Mouse (Mus musculus): ENCODE measurements around the gene Cpm.
"Not testable (repeated sequence)": the region's sequence is repeated elsewhere in the genome, so short reads cannot be mapped to it uniquely, and the experiment has no call there.

Cpm gene

DNA sequence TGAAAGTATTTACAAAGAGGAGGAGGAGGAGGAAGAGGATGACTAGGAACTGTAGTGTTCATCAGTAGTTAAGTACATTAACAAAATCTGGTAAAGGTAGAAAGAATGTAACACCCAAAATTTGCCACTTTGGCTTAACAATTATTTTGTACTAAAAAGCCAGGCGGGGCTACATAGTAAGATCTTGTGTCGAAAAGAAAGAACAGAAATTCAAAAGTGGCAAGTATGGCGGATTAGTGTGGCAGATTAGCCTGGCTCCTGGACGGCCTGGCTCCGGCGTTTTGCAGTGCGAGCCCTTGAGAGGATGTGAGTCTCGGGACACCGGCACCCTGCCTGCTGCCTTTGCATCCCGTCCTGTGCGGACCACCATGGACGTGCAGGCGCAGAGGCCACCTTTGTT lies 35.4 kb upstream of the Cpm start:
- DNase-seq, result no peak

DNA sequence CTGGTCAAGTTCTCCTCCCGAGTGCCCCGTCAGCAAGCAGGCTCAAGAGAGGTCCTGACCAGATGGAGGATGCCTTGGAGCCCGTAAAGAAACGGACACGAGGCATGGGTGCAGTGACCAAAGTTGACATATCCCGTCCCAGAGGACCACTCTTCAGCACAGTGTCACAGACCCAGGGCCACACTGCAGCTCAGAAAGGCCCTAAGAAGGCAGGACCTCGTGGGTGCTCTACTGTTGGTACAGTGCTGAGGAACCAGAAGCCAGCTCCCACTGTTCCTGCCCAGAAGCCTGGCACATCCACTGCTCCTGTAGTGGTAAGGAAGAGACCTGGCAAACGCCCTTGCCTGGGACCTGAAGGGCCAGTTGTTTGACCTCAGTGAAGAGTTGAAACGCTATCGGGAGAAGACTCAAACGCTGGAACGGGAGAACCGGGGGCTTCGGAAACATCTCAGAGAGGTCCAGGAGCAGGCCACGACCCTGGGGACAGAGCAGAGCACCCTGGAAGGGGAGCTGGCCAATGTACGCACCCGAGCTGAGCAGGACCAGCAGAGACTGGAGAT lies 34.9 kb upstream of the Cpm start:
- no peak for DNase-seq

DNA sequence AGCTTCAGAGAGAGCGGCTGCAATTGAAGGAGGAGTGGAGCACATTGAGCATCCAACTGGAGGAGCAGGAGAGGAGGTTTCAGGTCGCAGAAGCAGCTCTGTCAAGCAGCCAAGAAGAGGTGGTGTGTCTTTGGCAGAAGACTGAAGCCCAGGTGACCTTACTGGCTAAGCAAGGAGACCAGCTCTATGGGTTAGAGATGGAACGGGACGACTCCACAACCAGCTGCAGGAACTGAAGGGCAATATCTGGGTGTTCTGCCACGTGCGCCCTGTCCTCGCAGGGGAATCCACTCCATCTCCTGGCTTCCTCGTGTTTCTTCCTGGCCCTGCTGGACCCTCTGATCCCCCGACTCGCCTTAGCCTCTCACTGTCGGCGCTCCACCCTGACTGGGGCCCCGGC lies 34.4 kb upstream of the Cpm start:
- no peak for DNase-seq

DNA sequence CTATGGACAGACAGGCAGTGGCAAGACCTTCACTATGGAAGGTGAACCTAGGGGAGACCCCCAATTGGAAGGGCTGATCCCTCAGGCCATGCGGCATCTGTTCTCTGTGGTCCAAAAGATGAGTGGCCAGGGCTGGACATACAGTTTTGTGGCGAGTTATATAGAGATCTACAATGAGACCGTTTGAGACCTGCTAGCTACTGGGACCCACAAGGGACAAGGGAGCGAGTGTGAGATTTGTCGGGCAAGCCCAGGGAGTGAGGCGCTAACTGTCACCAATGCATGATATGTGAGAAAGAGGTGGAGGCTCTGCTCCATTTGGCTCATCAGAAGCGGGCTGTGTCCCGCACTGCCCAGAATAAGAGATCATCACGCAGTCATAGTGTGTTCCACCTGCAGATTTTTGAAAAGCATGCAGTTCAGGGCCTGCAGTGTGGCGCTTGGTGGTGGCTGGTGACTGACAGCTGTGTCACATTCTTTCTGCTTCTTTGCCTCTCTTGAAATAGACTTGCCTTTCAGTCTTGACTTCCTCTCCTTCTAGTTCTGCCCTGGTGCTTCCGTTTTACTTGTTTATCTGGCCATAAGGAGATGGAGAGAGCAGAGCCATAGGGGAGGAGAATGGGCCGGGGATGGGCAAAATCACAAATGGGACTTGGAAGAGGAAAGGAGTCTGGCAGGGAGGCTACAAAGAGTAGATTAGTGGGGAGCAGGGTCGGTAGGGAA lies 33.7 kb upstream of the Cpm start:
- DNase-seq, result peak; percentile 73 to 77

DNA sequence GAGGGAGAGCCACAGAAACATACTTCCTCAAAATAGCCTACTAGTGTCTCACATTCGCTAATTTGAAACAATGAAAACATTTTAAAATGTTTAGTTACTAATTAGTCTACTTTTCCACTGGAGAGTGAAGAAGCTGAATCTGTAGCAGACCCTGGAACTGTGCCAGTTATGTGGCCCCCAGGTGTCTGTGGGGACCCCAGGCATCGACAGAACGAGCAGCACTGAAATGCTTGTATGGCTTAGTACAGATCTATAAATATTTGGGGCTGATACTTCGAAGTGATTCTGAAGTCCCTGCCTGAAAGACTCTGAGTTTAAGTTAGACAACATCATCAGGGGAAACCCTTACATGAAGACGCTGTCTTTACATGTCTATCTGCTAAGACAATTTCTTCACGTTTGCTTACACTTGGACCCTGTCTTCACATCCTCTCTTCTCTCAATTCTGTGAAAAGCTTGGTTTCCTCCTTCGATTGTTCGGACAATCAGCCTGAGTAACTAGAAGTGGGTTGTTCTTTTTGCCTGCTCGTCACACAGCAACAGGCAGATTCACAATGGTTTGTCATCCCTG lies 33.0 kb upstream of the Cpm start:
- DNase-seq, result no peak

DNA sequence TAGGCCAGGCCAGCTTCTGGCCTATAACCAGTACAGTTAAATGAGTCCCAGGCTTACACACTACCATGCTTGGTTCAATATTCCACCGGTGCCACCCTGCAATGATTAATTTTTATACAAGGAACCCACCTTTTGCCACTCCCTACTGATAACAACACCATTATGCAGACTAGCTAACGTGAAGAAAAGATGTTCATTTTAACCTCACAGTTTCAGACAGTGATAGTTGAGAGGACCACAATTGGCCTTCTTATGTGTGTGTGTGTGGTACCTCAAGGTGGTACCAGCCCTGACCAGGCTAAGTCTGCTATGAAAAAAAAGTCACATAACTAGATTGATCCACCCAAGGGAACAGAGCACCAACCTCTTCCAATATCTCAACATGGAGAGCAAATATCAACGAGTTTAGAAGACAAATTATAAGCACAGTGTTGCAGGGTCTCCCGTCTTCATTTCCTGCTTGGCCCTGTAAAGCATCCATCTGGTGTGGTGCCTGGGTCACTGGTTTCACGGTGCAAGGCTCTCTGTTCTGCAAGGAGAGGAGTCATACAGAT lies 32.5 kb upstream of the Cpm start:
- DNase-seq, result no peak

DNA sequence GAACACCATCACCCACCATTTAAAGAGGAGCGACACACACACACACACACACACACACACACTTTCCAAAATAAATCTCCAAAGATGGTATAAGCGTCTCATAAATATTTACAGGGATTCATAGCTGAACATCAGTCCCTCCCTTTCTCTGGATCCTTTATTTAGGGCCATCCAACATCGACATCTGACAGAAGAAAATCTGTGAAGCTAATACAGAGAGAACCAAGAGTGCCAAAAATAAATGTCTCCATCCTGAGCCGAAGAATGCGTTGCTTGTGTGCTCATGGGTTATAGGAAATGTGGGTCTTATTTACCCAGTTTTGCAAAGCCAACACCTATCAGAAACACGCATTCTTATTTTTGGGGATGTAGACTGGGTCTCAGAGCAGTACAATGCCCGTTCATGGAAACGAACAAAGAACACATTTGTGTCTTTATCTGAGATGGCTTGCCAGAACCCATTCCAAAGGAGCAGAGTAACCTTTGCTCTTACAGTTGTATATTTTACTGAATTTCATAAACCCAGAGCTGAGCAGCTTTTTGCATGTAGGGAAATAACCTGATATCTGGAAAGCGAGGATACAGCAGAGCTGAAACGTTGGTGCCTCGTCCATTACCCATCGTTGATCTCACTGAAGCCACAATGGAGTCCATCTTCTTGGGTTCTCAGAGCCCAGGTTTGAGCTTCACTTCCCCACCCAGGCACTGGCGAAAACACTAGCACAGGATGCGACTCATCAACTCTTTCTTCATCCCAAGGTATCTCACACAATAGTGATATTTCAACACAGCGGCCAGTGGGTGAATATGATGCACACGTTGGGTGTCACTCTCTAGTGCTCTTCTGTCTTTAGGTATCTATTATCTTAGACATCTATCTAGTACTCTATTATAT lies 31.7 kb upstream of the Cpm start:
- not testable (repeated sequence) for DNase-seq

DNA sequence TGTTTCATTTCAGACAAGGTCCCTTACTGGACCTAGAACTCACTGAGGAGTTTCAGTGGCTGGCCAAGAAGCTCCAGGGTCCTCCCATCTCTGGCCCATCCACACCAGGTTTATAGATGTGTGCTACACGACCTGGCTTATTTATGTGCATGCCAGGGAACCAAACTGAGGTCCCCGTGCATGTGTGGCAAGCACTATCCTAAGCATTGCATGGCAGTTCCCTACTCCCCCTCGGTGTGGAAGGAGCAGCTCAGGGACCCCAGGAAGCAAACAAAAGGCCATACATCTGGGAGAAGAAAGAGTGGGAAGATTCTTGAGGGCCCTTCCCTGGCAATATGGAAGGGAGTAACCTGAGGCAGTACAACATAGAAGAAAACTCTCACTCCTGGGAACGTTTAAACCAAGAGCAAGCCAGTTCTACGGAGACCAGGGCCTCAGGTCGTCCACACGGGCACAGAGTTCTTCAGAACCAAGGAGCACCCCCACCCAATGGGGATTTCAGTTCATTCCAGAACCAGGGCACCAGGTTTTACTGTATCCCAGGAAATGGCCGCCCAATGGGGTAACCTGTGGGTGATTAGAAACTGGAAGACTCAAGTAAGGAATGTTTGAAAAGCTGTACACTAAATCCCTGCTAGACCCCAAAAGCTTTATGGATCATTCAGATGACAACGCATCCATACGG lies 30.9 kb upstream of the Cpm start:
- DNase-seq, result no peak

DNA sequence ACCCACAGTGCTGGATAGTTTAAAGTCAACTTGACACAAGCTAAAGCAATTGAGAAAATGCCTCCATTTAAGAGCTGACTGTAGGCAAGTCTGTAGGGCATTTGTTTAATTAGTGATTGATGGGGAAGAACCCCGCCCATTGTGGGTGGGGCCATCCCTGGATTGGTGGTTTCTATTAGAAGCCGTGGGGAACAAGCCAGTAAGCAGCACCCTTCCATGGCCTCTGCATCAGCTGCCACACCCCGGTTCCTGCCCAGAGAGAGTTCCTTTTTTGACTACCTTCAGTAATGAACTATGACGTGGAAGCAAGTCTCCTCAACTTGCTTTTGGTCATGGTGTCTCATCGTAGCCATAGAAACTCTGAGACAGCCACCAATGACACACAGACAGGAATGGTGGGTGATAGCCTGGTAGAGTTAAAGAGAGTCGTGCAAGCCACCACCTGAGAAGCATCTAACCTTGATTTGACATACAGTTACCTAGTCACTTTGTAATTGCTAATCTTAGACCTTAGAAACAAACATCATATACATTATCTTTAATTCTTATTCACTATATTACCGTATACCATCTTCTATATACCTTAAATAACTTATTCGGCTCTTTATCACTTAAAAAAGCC lies 30.2 kb upstream of the Cpm start:
- peak; percentile 88 to 90 for DNase-seq

DNA sequence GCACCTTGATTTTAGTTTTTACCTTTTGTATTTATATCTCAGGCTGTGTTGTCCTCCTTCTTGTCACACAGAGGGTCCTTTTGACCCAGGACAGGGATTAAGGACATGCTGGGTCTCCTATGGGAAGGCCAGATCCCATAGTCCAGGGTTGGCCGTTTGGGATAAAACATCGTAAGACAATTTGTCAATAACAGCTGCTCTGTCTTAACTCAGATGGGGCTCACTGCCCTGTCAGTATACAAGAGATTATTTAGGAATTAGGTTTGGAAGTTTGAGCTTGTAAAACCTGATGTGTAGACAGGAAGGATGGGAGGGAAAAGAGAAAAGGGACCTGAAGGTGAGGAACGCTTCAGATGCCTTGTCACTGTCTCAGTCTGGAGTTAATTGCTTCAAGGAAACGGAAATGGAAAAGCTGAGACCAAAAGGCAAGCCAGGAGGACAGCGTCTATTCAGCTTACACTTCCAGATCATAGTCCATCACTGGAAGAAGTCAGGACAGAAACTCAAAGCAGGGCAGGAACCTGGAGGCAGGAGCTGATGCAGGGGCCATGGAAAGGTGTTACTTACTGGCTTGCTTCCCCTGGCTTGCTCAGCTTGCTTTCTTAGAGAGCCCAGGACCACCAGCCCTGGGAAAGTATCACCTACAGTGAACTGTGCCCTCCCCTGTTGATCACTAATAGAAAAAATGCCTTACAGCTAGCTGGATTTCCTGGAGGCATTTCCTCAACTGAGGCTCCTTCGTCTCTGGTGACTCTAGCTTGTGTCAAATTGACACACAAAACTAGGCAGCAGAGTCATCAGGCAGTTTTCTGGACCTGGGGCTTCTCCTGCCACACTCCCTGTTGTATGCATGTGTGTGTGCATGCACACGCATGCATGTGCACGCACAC lies 27.9 kb upstream of the Cpm start:
- DNase-seq, result no peak

DNA sequence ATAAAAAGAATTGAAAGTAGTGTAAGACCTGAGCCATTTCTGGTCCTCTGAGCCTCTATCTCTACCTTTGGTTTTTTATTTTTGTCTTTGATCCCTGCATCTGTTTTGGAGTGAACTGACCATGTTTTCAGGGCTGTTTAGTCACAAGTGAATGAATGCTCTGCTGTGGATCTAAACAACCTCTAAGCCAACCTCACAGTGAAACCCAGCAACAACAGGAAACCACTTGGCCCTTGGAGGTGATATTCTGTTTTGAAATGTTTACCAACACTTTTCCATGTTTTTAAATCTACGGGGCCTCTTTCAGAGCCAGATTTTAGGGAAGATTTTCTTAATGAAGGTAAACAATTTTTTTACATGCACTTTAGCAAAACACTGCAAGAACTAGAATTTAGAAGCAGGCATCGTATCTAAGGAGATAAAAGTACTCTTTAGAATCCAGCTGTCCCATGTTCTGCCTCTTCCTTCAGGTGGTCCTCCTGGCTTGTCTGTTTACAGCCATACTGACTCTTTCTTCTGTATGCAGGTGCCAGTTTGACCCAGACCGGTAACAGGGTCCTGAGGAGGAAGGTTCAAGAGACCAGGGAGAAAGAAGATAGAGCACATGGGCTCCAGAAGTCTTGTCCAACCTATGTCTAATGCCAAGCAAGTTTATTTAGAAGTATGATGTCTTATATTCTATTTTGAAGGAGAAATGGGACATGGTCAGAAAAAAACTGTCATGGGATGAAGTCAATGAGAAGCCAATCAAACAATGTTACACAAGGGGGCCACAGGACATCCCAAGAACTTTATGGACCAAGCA lies 26.8 kb upstream of the Cpm start:
- no peak for DNase-seq

DNA sequence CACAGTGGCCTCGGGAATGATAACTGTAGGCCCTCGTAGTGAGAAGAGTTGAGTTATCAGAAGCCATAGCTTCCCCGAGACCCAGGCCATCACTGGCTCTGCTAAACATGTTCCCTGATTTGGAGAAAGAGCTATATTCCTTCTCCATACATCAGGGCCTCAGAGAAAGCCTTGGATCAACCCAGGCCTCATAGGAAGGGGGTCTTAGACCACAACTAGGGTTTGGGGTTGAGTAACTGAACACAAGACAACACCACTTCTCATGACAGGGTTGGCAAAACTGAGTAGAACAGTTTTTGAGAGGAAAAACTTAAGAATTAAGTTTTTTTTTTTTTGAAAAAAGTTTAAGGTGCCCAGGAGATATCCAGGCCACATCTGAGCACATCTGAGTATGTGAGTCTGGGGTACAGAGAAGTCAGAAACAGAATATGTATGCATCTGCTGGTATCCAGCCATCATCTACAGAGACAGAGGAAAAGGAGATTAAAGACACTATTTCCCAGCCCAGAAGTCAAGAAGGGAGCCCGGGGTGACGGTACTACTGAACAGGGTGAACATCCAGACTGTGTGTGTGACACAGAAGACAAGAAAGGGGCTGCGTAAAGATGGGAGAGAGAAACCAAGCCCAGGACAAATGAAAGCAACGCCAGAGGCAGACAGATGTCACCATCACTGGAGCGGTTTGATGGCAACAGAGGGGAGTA lies 26.0 kb upstream of the Cpm start:
- no peak for DNase-seq

DNA sequence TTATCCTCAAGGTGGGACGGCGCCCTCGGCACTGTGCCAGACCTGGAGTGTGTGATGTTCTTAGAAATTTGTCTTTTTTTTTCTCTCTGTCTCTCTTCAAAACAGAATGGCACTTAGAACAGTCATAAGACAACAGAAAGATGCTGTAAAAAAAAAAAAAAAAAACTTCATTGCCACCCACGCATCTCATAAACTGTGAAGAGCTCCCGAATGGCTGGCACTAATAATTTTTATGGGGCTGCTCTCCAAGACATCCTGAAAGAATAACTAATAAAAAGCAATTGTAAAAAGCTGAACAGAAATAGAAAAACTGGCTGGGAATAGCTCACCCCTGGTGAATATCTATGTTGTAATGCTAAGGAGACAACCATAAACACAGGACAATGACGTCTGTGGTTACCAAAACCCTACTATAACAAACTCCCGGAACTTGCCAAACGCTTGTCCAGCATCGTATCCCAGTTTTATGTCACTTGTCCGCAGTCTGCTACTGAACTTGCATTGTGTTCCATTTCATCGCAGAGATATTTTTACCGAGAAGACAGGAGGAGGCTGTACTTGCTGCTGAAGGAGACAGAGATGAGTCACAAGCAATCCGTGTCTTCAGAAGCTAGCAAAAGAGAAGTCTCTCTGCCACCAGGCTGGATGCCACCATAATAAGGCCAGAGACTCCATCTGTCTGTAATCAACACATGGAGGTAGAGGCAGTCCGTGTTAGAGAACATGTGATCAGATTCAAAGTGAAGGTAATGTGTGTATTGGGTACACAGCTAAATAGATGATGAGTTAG lies 25.3 kb upstream of the Cpm start:
- DNase-seq, result no peak

DNA sequence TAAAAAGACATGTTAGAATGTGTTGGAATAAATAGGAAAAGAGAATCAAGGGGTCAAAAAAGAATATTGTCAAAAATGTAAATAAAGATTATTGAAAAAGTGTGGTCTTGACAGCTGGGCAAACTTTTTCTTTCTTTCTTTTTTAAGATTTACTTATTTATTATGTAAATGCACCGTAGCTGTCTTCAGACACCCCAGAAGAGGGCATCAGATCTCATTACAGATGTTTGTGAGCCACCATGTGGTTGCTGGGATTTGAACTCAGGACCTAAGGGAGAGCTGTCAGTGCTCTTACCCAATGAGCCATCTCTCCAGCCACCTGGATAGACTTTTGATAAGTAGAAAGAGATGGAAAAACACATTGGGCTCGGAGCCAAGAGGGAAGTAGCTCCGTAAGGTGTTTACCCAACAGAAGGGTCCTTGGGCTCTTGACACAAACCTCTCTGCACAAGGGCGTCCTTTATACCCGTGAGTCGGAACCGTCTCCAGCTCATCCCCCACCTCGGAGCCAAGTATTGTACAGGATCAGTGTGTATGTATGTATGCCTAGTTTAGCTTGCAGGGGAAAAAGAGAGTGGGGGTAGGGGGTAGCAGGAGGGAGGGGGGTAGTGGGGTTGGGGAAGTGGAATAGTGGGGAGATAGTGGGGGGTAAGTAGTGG lies 24.5 kb upstream of the Cpm start:
- DNase-seq, result no peak

DNA sequence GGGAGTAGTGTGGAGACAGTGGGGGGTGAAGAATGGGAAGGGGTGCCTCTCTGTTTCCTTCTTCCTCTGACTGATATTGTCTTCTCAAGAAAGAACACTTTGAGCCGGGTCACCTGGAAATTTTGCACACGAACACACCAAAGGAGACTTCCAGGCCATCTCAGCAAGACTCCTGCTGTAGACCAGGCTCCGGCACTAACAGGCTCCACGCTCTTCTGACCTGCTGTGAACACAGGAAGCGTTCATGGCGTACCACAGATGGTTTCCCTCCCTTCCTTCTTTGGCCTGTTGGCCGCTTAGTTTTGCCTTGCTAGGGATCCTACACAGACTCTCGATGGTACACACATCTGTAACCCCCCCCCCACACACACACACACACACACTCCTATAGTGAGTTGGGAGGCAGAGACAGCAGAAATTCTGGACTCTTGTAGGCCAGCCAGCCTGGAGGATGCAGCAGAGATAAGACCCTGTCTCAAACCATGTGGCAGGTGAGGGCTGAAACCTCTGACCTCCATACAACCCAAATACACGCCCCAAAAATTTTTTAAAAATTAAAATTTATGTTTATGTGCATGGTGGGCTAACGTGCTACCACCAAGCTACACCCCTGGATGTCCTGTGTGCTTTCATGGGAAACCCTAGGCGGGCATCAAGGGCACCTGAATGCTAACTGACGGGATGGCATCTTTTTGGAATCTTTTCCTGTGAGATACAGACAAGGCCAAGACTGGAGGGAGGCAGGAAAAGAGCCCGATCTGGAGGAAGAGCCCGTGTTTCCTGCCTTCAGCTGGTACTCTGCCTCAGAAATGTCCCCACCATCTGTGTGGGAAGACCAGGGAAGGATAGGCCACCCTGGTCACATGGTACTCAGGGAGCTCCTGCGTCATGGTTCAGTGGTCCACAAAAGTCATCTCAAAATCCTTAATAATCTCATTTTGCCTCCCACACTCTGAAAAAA lies 23.7 kb upstream of the Cpm start:
- DNase-seq, result peak in 1 of 2 experiments; percentile 22

DNA sequence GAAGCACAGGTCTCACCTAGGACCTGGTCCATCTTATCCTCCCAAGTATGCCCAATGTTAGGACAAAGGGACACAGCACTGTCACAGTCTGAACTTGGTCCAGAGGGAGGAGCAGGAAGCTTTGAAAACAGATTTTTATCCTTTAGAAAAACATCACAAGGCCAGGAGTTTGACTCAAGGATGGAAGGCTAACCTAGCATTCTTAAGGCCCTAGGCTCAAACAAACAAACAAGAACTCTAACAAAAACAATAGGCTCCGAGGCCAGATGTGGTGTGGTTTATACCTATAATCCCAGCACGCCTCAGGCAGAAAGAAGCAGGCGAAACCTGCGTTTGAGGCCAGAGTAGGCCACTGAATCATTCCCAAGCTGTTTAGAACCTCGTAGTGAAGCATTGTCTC lies 22.9 kb upstream of the Cpm start:
- no peak for DNase-seq
